Mouse (Mus musculus) ES-E14 (cell line): ENCODE results near the gene P3h4. TPM values are rescaled to one million over a fixed set of nuclear protein-coding genes. Genes with fewer than 3 reads are reported as not detected.
A peak's percentile ranks its signal among the peaks of the same experiment; 100 is the strongest.

ENCODE experiments used
- DNase-seq: peaks from one replicate; pipeline ENCODE4 v3.0.0-alpha.2; 2013; ENCODE audit warnings: low read depth, low spot score
- H3K27ac ChIP-seq: 2 replicates; pipeline ENCODE4 v1.5.1; 2012; ENCODE audit warnings: low read depth, mild to moderate bottlenecking, low read length, moderate library complexity, mixed read lengths; ENCODE audit not compliant: poor library complexity, insufficient read depth, severe bottlenecking
- H3K36me3 ChIP-seq: 2 replicates; pipeline ENCODE4 v1.6.1; 2012; ENCODE audit warnings: mild to moderate bottlenecking, low read length, moderate library complexity, mixed read lengths; ENCODE audit not compliant: control insufficient read depth, poor library complexity, insufficient read depth, severe bottlenecking
- H3K4me1 ChIP-seq, 2 experiments: fragments of 150-350 bp in 1 of 2; sonication (generic) in 1 of 2; 2 replicates each; pipeline ENCODE4 v1.6.1; 2012; ENCODE audit warnings: low read length in 2 of 2, mild to moderate bottlenecking in 1 of 2, mixed read lengths in 1 of 2; ENCODE audit not compliant: control insufficient read depth in 2 of 2, insufficient read depth in 2 of 2, poor library complexity in 1 of 2
- H3K4me3 ChIP-seq, 2 experiments: fragments of 150-350 bp in 1 of 2; sonication (generic) in 1 of 2; 2 replicates each; pipeline ENCODE4 v1.5.1; 2012; ENCODE audit warnings: low read length in 2 of 2, low read depth in 1 of 2, mild to moderate bottlenecking in 1 of 2, mixed read lengths in 1 of 2; ENCODE audit not compliant: insufficient read depth in 1 of 2, poor library complexity in 1 of 2, severe bottlenecking in 1 of 2
- H3K9ac ChIP-seq: 2 replicates; pipeline ENCODE4 v1.6.1; 2012; ENCODE audit warnings: low read depth, mild to moderate bottlenecking, low read length, mixed read lengths; ENCODE audit not compliant: poor library complexity, insufficient read depth, severe bottlenecking
- H3K9me3 ChIP-seq: fragments of 150-350 bp; sonication (generic); 2 replicates; pipeline ENCODE4 v1.6.1; 2012; ENCODE audit warnings: low read depth, mild to moderate bottlenecking, low read length; ENCODE audit not compliant: control insufficient read depth, insufficient read depth
- CHD2 ChIP-seq: IDR thresholded peaks from 2 replicates; pipeline ENCODE4 v1.6.1; 2014; ENCODE audit warnings: mild to moderate bottlenecking, low read depth, low read length, inconsistent platforms
- HCFC1 ChIP-seq: IDR thresholded peaks from 2 replicates; pipeline ENCODE4 v1.6.1; 2012; ENCODE audit warnings: low read length, inconsistent platforms, borderline replicate concordance; ENCODE audit not compliant: insufficient read depth
- MAFK ChIP-seq: IDR thresholded peaks from 2 replicates; pipeline ENCODE4 v1.6.1; 2014; ENCODE audit warnings: mild to moderate bottlenecking, low read depth, low read length, inconsistent platforms; ENCODE audit not compliant: insufficient read depth
- ZC3H11A ChIP-seq: IDR thresholded peaks from 2 replicates; pipeline ENCODE4 v1.6.1; 2012; ENCODE audit warnings: low read depth, mild to moderate bottlenecking, inconsistent platforms, low read length, borderline replicate concordance
- ZNF384 ChIP-seq: IDR thresholded peaks from 2 replicates; pipeline ENCODE4 v1.6.1; 2012; ENCODE audit warnings: low read depth, low read length, inconsistent platforms
- in situ Hi-C, 2 experiments: fragments of 600-800 bp; cut with MboI; formaldehyde crosslinking; loops; one replicate each; pipeline ENCODE4 v1.15.1; 2025; ENCODE audit warnings: low sequenced_read_pairs in 2 of 2, inconsistent platforms in 1 of 2; ENCODE audit not compliant: unreplicated experiment in 2 of 2
- total RNA-seq: library from RNA; depleted of rRNA; stranded (reverse); fragments of 300-350 nt; gene quantifications from 2 replicates; pipeline ENCODE4 v1.2.3, GENCODE M21; 2012

P3h4 gene
- total RNA-seq, 1 experiment: 39.0 TPM

DNA sequence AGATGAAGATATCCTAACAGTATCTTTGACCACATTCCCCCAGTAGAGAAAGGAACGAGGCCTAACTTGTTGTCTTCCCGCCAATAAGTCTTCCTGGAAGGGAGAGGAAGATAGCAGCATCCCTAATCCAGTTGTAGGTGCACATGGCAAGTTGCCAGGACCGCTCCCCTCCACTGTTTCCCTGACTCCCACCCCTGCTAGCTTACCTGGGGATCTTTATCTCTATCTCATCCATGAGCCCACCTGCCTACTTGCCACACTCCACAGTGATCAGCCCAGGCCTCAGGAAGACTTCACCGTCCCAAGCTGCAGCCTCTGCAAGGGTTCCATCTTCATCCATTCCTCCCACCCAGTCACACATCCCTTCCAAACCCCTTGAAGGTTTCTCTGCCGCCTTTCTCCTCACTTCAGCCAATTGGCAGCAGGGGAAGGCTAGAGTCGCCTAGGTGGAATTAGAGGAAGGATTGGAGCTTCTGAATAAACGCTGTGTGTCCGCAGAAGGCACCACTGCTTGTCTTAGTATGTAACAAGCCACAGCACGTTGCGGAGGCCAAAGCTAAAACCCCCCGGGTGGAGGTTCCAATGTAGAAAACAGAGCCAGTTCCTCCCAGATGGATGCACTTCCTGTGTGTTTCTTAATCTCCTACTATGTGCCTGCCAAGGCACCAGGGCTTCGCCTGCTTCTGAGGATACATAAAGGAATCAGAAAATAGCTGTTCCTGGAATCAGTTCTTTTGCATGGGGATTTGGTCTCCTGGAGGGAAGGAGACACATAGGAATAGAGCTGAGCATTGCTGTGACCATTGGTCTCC, 14.7 kb downstream of the P3h4 start:
- no peak overlapping the region; the same call in 1 of the 2 replicates for H3K9ac ChIP-seq
- TF ChIP-seq CHD2: no peak
- TF ChIP-seq ZC3H11A: no peak
- no peak for TF ChIP-seq MAFK
- TF ChIP-seq HCFC1: no peak
- no peak for TF ChIP-seq ZNF384
- H3K9me3 ChIP-seq: no peaks in the 10 kb centered on the region
- no peaks in the 10 kb centered on the region for H3K36me3 ChIP-seq
- in situ Hi-C loops: no loop called here
- H3K27ac ChIP-seq: no peak overlapping the region
- DNase-seq: no peak
- H3K4me1 ChIP-seq: peaks cover 3 to 23% of the 10 kb centered on the region in 2 experiments
- H3K4me3 ChIP-seq: no peak overlapping the region

GRCm38 (mm10) chr11:100399320-100399719, 15.3 kb downstream of the P3h4 start:
- no peaks in the 10 kb centered on the region for H3K9me3 ChIP-seq
- peaks cover 5 to 29% of the 10 kb centered on the region in 2 experiments for H3K4me1 ChIP-seq
- H3K9ac ChIP-seq: no peak overlapping the region
- TF ChIP-seq HCFC1: no peak
- no peak for TF ChIP-seq ZNF384
- no peak for TF ChIP-seq CHD2
- no peak for TF ChIP-seq ZC3H11A
- no peak for TF ChIP-seq MAFK
- no peaks in the 10 kb centered on the region for H3K36me3 ChIP-seq
- in situ Hi-C loops: no loop called here
- no peak for DNase-seq
- H3K4me3 ChIP-seq: no peak overlapping the region
- H3K27ac ChIP-seq: no peak overlapping the region

DNA sequence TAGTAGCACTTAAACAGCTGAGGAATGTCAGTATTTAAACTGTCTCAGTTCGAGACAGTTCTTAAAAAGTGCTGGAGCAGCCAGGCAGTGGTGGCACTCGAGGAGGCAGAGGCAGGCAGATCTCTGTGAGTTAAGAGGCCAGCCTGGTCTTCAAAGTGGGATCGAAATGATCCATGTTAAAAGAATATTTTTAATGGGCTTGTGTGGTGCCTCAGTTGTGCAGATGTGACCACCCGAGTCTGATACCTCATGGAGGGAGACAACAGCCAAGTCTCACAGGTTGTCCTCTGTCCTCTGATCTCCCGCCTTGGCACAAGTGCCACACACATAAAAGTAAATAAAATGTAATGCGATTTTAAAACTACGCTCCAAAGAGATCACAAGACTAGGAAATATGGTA, 16.1 kb downstream of the P3h4 start:
- no peak overlapping the region for H3K9ac ChIP-seq
- TF ChIP-seq ZNF384 (no peak), HCFC1 (no peak), ZC3H11A (no peak), MAFK (no peak)
- H3K36me3 ChIP-seq: no peaks in the 10 kb centered on the region
- H3K4me3 ChIP-seq: no peak overlapping the region
- no peak overlapping the region for H3K27ac ChIP-seq
- H3K9me3 ChIP-seq: no peaks in the 10 kb centered on the region
- no peak for DNase-seq
- in situ Hi-C loops: no loop called here
- H3K4me1 ChIP-seq: peaks cover 5 to 35% of the 10 kb centered on the region in 2 experiments

DNA sequence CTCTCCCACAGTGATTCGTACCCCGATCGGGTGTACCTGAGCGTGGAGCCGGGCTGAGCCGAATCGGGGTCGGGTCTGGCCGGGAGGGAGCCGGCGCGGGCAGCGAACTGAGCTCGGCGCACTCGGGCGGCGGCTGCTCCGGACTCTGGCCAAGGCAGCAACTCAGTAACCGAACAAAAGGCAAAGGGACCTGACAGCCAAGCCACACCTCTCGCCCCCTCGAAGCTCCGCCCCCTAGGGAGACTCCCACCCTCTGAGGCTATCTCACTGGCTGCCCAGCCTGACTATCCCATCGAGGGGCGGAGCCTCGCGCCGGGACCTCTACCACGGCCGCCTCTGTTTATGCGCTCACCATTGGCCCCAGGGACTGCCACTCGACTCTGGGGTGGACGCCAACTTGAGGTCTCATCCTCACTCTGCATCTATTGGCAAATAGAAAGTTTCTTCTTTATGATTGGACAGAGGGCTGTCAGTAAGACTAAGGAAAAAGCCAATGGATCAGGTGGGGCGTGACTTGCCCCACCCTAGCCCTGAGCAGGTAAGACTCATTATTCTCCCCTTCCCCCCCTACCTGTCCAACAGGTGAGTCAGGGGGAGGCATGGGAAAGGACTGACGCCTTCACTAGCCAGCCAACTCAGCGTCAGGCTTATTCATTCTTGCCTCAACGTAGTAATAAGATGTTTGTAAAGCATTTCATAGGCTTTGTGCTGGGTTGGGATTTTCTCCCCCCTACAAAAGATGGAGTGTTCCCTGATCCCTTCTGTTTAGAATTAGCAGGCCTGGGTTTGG, 16.8 kb downstream of the P3h4 start, which contains the start of gene Jup:
Jup (minus strand) TSS at position 164 of the 790 bp plus-strand sequence.
- Histone ChIP-seq H3K9ac (peak within 1 kb of the TSS; percentile 78), H3K4me1 (peaks cover 7 to 36% of the 10 kb centered on the region in 2 experiments), H3K27ac (peak within 1 kb of the TSS; percentile 82), H3K9me3 (no peaks in the 10 kb centered on the region), H3K4me3 (peak within 1 kb of the TSS; percentile 89 to 94), H3K36me3 (no peaks in the 10 kb centered on the region)
- peak; percentile 100 for DNase-seq
- in situ Hi-C loops: no loop called here
- TF ChIP-seq CHD2: peak; percentile 89
- TF ChIP-seq ZNF384: no peak
